Mouse (Mus musculus): ENCODE results near the gene Zbtb38. TPM values are rescaled to one million over a fixed set of nuclear protein-coding genes. Genes with fewer than 3 reads are reported as not detected.
A peak's percentile ranks its signal among the peaks of the same experiment; 100 is the strongest.

Zbtb38 gene
- polyA plus RNA-seq, 1 experiment: 10.0 TPM

DNA sequence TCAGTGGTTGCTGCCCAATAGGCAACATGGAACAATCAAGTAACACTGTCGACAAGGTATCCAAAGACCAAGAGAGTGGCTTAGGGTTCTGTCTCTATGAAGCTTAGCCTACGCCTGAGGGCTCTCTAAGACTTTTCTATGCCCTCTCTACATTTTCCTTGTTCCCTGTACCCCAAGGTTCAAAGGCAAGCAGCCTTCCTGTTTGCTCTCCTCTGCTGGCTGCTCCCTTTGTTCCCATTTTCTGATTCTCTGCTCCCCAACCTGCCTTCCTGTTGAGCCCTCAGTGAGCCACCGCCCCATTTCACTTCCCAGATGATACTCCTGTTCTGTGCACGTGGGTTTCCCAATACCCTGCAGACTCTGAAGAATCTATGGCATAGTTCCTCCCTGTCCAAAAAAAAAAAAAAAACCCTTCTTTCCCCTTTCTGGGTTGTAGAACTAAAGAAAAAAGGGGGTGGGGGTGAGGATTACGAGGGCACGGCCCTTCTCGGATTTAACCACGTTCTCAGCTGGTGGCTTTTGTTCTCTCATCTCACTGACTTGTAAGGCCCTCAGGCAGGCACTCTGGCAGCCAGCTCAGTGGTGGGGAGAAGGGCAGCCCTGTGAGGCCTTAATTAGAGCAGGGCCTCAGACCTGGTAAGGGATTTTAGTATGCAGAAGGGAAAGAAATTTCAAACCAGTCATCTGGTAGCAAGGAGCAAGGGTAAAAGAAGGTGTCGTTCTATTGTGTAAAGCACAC, 26.9 kb downstream of the Zbtb38 start:
- no peak overlapping the region for H3ac ChIP-seq (ENCODE audit: control insufficient read depth, insufficient read length, low read depth)
- TF ChIP-seq MAX (IDR thresholded peaks at IDR 0.05) (no peak), USF1 (IDR thresholded peaks at IDR 0.05; ENCODE audit: low read depth) (no peak), CTCF (IDR thresholded peaks at IDR 0.05; ENCODE audit: control insufficient read depth, insufficient read depth, insufficient read length) (no peak), CEBPB (IDR thresholded peaks at IDR 0.05; ENCODE audit: low read depth) (no peak), FOSL1 (IDR thresholded peaks at IDR 0.05; ENCODE audit: insufficient read depth, low read length, poor library complexity, severe bottlenecking) (no peak), MYOG (IDR thresholded peaks at IDR 0.05; ENCODE audit: control insufficient read depth, extremely low read depth, insufficient read length) (no peak), MYOD1 (IDR thresholded peaks at IDR 0.05; ENCODE audit: control insufficient read depth, insufficient read length, low read depth) (no peak)
- no peak overlapping the region for H3K4me3 ChIP-seq (ENCODE audit: insufficient read depth, poor library complexity, severe bottlenecking)
- peaks cover 18% of the 10 kb centered on the region for H3K79me3 ChIP-seq (ENCODE audit: low read depth)
- H3K36me3 ChIP-seq (ENCODE audit: control insufficient read depth, insufficient read depth): peaks cover 54% of the 10 kb centered on the region
- H3K79me2 ChIP-seq (ENCODE audit: control insufficient read depth, insufficient read depth): peaks cover 61% of the 10 kb centered on the region
- H3K27me3 ChIP-seq (ENCODE audit: control insufficient read depth, insufficient read depth, insufficient read length): no peaks in the 10 kb centered on the region

DNA sequence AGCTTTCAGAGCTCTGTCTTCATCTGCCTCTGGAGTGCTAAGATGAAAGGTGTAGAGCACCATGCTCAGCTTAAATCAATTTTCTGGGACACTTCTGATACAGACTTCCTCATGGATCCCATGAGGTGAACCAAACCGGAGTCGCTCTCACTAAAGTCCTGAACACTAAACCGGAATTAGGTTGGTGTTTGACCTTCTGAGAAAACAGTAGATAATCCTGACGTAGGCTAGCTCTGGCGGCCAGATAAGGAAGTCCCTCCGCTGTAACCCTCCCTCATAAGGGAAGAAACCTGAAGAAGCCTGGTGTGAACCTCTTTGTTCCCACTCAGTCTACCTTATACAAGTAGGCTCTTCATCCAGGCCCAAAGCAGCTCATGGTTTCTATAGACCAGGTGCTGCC, 29.0 kb downstream of the Zbtb38 start:
- no peak for TF ChIP-seq USF1 (IDR thresholded peaks at IDR 0.05; ENCODE audit: low read depth)
- Histone ChIP-seq H3K4me3 (ENCODE audit: insufficient read depth, poor library complexity, severe bottlenecking) (no peak overlapping the region), H3K79me3 (ENCODE audit: low read depth) (peaks cover 24% of the 10 kb centered on the region), H3K27me3 (ENCODE audit: control insufficient read depth, insufficient read depth, insufficient read length) (no peaks in the 10 kb centered on the region), H3K79me2 (ENCODE audit: control insufficient read depth, insufficient read depth) (peaks cover 78% of the 10 kb centered on the region), H3ac (ENCODE audit: control insufficient read depth, insufficient read length, low read depth) (no peak overlapping the region), H3K36me3 (ENCODE audit: control insufficient read depth, insufficient read depth) (peaks cover 38% of the 10 kb centered on the region)

DNA sequence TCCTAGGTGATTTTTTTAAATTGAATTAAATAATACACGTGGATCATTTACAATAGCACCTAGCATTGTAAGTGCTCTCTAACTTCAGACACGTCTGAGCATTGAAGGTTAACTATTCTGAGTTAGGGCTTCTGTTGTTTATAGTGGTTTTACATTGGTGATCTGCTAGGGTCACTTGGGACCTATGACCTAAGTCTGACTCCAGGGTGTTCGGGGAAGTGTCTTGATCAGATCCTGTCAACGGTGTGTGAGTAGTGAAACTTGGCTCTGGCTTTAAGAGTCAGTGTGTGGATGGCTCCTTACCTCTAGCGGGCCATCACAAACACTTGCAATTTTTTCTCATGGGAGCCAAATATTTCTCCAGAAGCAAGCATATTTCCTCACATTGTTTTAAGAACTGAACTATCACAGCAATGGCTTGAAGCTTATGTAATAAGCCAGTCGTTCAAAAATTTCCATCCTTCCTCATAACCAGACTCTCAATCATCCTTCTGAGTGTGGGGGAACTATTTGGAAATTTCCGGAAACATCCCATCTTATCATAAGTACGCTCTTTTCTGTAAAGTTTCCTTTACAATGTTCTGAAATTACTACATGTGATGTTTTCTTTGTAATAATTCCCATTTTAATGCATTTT, 31.4 kb downstream of the Zbtb38 start:
- no peak overlapping the region for H3K4me3 ChIP-seq (ENCODE audit: insufficient read depth, poor library complexity, severe bottlenecking)
- H3K79me2 ChIP-seq (ENCODE audit: control insufficient read depth, insufficient read depth): peaks cover 75% of the 10 kb centered on the region
- peaks cover 14% of the 10 kb centered on the region for H3K79me3 ChIP-seq (ENCODE audit: low read depth)
- TF ChIP-seq CEBPB (IDR thresholded peaks at IDR 0.05; ENCODE audit: low read depth): no peak
- no peak for TF ChIP-seq FOSL1 (IDR thresholded peaks at IDR 0.05; ENCODE audit: insufficient read depth, low read length, poor library complexity, severe bottlenecking)
- TF ChIP-seq MAX (IDR thresholded peaks at IDR 0.05): no peak
- no peak for TF ChIP-seq USF1 (IDR thresholded peaks at IDR 0.05; ENCODE audit: low read depth)
- TF ChIP-seq MYOD1 (IDR thresholded peaks at IDR 0.05; ENCODE audit: control insufficient read depth, insufficient read length, low read depth): no peak
- TF ChIP-seq MYOG (IDR thresholded peaks at IDR 0.05; ENCODE audit: control insufficient read depth, extremely low read depth, insufficient read length): no peak
- no peak for TF ChIP-seq CTCF (IDR thresholded peaks at IDR 0.05; ENCODE audit: control insufficient read depth, insufficient read depth, insufficient read length)
- no peak overlapping the region for H3ac ChIP-seq (ENCODE audit: control insufficient read depth, insufficient read length, low read depth)
- peaks cover 32% of the 10 kb centered on the region for H3K36me3 ChIP-seq (ENCODE audit: control insufficient read depth, insufficient read depth)
- H3K27me3 ChIP-seq (ENCODE audit: control insufficient read depth, insufficient read depth, insufficient read length): no peaks in the 10 kb centered on the region

DNA sequence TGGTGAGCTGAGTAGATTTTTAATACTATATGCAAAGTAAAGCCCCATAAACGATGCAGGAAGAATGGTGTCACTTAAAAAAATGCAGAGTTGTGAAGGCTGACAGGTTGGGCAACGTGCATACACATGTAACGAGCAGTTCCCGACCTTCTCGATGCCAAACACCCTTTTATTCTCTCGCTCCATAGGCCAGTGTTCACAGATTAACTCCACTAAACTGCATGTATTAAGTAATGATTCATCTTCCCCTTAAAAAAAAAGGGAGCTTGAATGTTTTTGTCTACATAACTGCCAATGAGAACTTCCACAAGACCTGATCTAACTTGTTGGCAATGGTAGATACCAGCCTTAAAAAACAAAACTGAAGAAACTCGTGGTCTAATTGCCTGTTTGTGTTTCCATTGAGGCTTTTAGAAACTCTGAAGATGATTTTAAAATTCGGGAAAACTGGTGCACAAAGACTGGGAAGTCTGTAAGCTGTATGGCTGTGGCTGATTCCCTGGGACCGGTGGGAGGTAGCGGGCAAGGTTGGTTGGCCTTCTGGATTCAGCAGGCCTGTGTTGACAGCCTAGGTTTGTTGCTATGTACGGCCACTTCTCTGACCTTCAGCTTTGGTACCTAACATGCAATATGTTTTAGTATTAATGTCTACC, 32.0 kb downstream of the Zbtb38 start:
- no peak overlapping the region for H3K4me3 ChIP-seq (ENCODE audit: insufficient read depth, poor library complexity, severe bottlenecking)
- H3K79me2 ChIP-seq (ENCODE audit: control insufficient read depth, insufficient read depth): peaks cover 80% of the 10 kb centered on the region
- H3K27me3 ChIP-seq (ENCODE audit: control insufficient read depth, insufficient read depth, insufficient read length): no peaks in the 10 kb centered on the region
- TF ChIP-seq MYOD1 (IDR thresholded peaks at IDR 0.05; ENCODE audit: control insufficient read depth, insufficient read length, low read depth): no peak
- TF ChIP-seq MAX (IDR thresholded peaks at IDR 0.05): no peak
- no peak for TF ChIP-seq CTCF (IDR thresholded peaks at IDR 0.05; ENCODE audit: control insufficient read depth, insufficient read depth, insufficient read length)
- no peak for TF ChIP-seq MYOG (IDR thresholded peaks at IDR 0.05; ENCODE audit: control insufficient read depth, extremely low read depth, insufficient read length)
- no peak for TF ChIP-seq CEBPB (IDR thresholded peaks at IDR 0.05; ENCODE audit: low read depth)
- peaks cover 36% of the 10 kb centered on the region for H3K36me3 ChIP-seq (ENCODE audit: control insufficient read depth, insufficient read depth)
- peaks cover 20% of the 10 kb centered on the region for H3K79me3 ChIP-seq (ENCODE audit: low read depth)
- no peak overlapping the region for H3ac ChIP-seq (ENCODE audit: control insufficient read depth, insufficient read length, low read depth)

DNA sequence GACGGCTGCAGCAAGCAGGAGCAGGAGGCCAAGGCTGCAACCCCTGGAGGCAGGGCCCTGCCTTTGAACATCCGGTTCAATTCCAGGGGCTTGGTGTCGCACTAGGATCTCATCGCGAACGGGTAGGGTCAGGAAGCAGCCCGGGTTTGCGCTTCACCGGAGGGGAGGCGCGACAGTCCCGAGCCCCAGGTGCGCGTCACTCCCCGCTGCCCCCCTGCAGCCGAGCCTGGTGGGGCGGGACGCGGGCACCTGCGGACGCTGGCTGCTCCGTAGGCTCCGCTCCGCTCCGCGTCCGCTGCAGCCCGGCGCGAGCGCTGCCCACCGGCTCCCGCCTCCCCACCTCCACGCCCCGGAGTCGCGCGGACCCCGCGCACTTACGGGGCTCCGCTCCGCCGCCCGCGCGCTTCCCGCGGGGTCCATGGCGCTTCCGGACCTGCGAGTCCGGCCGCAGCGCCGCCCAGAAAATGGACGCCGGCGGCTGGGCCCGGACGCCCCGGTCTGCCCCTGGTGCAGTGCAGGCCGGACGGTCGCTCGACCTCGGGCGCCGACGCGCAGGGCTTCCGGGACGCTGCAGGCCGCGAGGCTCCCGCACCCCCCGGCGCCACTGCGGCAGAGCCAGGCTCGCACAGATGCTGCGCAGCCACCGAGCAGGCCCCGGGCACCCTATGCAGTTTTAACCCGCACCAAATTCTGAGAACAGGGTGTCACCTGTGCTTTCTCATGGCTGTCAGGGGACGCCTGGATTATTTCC, 33.0 kb downstream of the Zbtb38 start:
- H3K27me3 ChIP-seq (ENCODE audit: control insufficient read depth, insufficient read depth, insufficient read length): no peaks in the 10 kb centered on the region
- peaks cover 77% of the 10 kb centered on the region for H3K79me2 ChIP-seq (ENCODE audit: control insufficient read depth, insufficient read depth)
- H3K36me3 ChIP-seq (ENCODE audit: control insufficient read depth, insufficient read depth): peaks cover 38% of the 10 kb centered on the region
- TF ChIP-seq USF1 (IDR thresholded peaks at IDR 0.05; ENCODE audit: low read depth) (no peak), CEBPB (IDR thresholded peaks at IDR 0.05; ENCODE audit: low read depth) (no peak), MAX (IDR thresholded peaks at IDR 0.05) (no peak), MYOD1 (IDR thresholded peaks at IDR 0.05; ENCODE audit: control insufficient read depth, insufficient read length, low read depth) (no peak), FOSL1 (IDR thresholded peaks at IDR 0.05; ENCODE audit: insufficient read depth, low read length, poor library complexity, severe bottlenecking) (no peak), CTCF (IDR thresholded peaks at IDR 0.05; ENCODE audit: control insufficient read depth, insufficient read depth, insufficient read length) (no peak), MYOG (IDR thresholded peaks at IDR 0.05; ENCODE audit: control insufficient read depth, extremely low read depth, insufficient read length) (no peak)
- peak overlapping the region; percentile 95 for H3ac ChIP-seq (ENCODE audit: control insufficient read depth, insufficient read length, low read depth)
- H3K4me3 ChIP-seq (ENCODE audit: insufficient read depth, poor library complexity, severe bottlenecking): peak overlapping the region; percentile 14
- peaks cover 18% of the 10 kb centered on the region for H3K79me3 ChIP-seq (ENCODE audit: low read depth)
